Mouse (Mus musculus) urinary bladder, postnatal 10 days (tissue): ENCODE data around the gene Asic2.

ENCODE experiments used
- DNase-seq: peaks from one replicate; pipeline ENCODE4 v3.0.0; 2022; ENCODE audit warnings: low spot score

Asic2 gene

GRCm38 (mm10) chr11:80906456-80906855 is 1061.8 kb downstream of the Asic2 start:
- DNase-seq = no peak

- DNase-seq = no peak
These were observed 1063.7 kb downstream of the Asic2 start for GRCm38 (mm10) chr11:80904559-80904958.

- DNase-seq = no peak
These were observed 1064.8 kb downstream of the Asic2 start for GRCm38 (mm10) chr11:80903426-80903825.

GRCm38 (mm10) chr11:80902664-80903063 is 1065.6 kb downstream of the Asic2 start:
- no peak for DNase-seq

- DNase-seq = no peak
These were observed 1067.7 kb downstream of the Asic2 start for GRCm38 (mm10) chr11:80900555-80900954.

- DNase-seq = no peak
These were observed 1072.4 kb downstream of the Asic2 start for GRCm38 (mm10) chr11:80895853-80896252.

GRCm38 (mm10) chr11:80889336-80890063 is 1078.8 kb downstream of the Asic2 start:
- DNase-seq = no peak

- no peak for DNase-seq
These were observed 1081.2 kb downstream of the Asic2 start for GRCm38 (mm10) chr11:80887021-80887420.

- DNase-seq = no peak
These were observed 1081.9 kb downstream of the Asic2 start for GRCm38 (mm10) chr11:80886365-80886764.

GRCm38 (mm10) chr11:80884521-80885231 is 1083.6 kb downstream of the Asic2 start:
- DNase-seq = no peak

GRCm38 (mm10) chr11:80882229-80882810 is 1085.9 kb downstream of the Asic2 start:
- DNase-seq = no peak

- no peak for DNase-seq
These were observed 1090.2 kb downstream of the Asic2 start for GRCm38 (mm10) chr11:80878026-80878425.

GRCm38 (mm10) chr11:80877131-80877651 is 1091.1 kb downstream of the Asic2 start:
- no peak for DNase-seq

- no peak for DNase-seq
These were observed 1095.5 kb downstream of the Asic2 start for GRCm38 (mm10) chr11:80872509-80873474.

- no peak for DNase-seq
These were observed 1100.2 kb downstream of the Asic2 start for GRCm38 (mm10) chr11:80868039-80868438.

- DNase-seq = no peak
These were observed 1105.3 kb downstream of the Asic2 start for GRCm38 (mm10) chr11:80862941-80863340.

GRCm38 (mm10) chr11:80858065-80858464 is 1110.2 kb downstream of the Asic2 start, which contains the start of gene Spaca3:
Spaca3 (plus strand) TSS chr11:80858365.
- no peak for DNase-seq

GRCm38 (mm10) chr11:80856827-80857226 is 1111.4 kb downstream of the Asic2 start:
- DNase-seq = no peak

GRCm38 (mm10) chr11:80854908-80855307 is 1113.3 kb downstream of the Asic2 start:
- DNase-seq = no peak

GRCm38 (mm10) chr11:80854430-80854829 is 1113.8 kb downstream of the Asic2 start:
- no peak for DNase-seq

- DNase-seq = no peak
These were observed 1115.2 kb downstream of the Asic2 start for GRCm38 (mm10) chr11:80853014-80853413.

- no peak for DNase-seq
These were observed 1116.4 kb downstream of the Asic2 start for GRCm38 (mm10) chr11:80851859-80852258.
